13 mouse cellular contexts compared by ENCODE assay signal in the genomic region with DNA sequence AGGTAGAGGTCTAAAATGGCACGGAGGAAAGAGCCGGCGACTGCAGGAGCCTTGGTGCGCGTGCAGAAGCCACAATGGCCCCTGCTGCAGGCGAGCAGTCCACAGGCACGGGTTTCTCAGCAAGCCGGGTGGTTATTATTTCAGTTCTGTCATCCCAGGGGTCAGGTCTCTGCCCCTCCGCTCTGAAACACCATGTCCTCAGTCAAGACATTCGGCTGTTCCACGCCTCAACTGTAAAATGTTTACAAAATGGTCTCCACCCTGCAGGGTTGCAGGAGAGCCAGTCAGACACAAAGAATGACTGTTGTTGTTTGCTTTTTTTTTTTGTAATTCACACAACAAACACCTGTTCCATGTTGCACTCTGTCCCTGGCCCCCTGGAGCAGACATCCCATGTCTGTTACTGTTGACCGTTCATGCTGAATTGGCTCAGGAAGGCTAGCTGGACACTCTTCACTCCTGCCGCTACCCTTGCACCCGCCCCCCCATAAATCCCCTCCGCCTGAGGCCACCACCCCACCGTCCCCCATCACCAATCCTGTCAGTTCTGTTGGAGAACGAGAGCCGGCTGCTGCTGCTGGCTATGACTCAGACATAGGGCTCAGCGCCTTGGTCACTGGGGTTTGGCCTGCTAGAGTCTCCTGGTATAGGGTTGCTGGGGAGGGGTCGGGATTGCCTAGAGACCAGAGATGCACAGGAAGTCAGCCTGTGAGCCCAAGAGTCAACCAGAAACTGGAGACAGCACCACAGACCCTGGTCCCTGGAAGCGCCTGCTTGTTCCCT. TPM values are rescaled to one million over a fixed set of nuclear protein-coding genes. Genes with fewer than 3 reads are reported as not detected.
DNase-seq lines count a peak whose midpoint lies in the region; ATAC-seq lines count a peak whose summit lies in the region.
"Had no signal": no experiment of that assay in that cellular context is flagged by ENCODE, and none has a peak within 500 bp of the region (broad histone marks: within the 10 kb centered on the region; RNA-seq: fewer than 3 reads in every experiment).

No protein-coding gene starts in this region.

- no peaks in the 10 kb centered on the region for H3K27me3 ChIP-seq in embryonic facial prominence, embryonic 11.5 days (ENCODE audit: control insufficient read depth, insufficient read depth, low read length)
- H3K27me3 ChIP-seq in kidney, embryonic 15.5 days: peaks cover 11% of the 10 kb centered on the region; the same call in 1 of the 2 replicates
- 0 out of 2 replicates have a peak, but pooled peaks cover 3% of the 10 kb centered on the region for H3K27me3 ChIP-seq in midbrain, embryonic 15.5 days (replicated peaks)

- H3K4me3 ChIP-seq in embryonic facial prominence, embryonic 11.5 days (ENCODE audit: low read depth, low read length): no peak overlapping the region
- peak overlapping the region; percentile 8; the same call in 1 of the 2 replicates for H3K4me3 ChIP-seq in kidney, embryonic 15.5 days (replicated peaks)
- no peak overlapping the region for H3K4me3 ChIP-seq in midbrain, embryonic 15.5 days
- H3K4me3 ChIP-seq: heart, embryonic 15.5 days; megakaryocyte, embryonic 14.5 days had no signal

- ATAC-seq in embryonic facial prominence, embryonic 11.5 days (replicated peaks; ENCODE audit: insufficient number of reproducible peaks, low FRiP score, low TSS enrichment, low read depth): no peak
- ATAC-seq in kidney, embryonic 15.5 days (replicated peaks; ENCODE audit: low FRiP score): peak; percentile 47
- ATAC-seq in midbrain, embryonic 15.5 days (replicated peaks): no peak
- ATAC-seq: forebrain, embryonic 14.5 days had no signal

- H3K36me3 ChIP-seq in embryonic facial prominence, embryonic 11.5 days (replicated peaks; ENCODE audit: control insufficient read depth, insufficient read depth, low read depth, low read length): no peaks in the 10 kb centered on the region
- no peaks in the 10 kb centered on the region for H3K36me3 ChIP-seq in kidney, embryonic 15.5 days
- H3K36me3 ChIP-seq in midbrain, embryonic 15.5 days (replicated peaks): no peaks in the 10 kb centered on the region
- H3K36me3 ChIP-seq: heart, embryonic 15.5 days had no signal

- peak overlapping the region; percentile 5 for H3K27ac ChIP-seq in embryonic facial prominence, embryonic 11.5 days (replicated peaks; ENCODE audit: low read depth, low read length)
- H3K27ac ChIP-seq in kidney, embryonic 15.5 days: peak overlapping the region; percentile 82
- H3K27ac ChIP-seq in midbrain, embryonic 15.5 days: no peak overlapping the region
- H3K27ac ChIP-seq: heart, embryonic 15.5 days had no signal

- peak; percentile 18 for DNase-seq in kidney, adult 18-20 months
- no peak for DNase-seq in kidney, adult 9 months
- peak; percentile 52 for DNase-seq in embryonic facial prominence, embryonic 11.5 days (ENCODE audit: low spot score)
- DNase-seq in frontal cortex, postnatal 14 days (ENCODE audit: low spot score in 2 of 2): no peak
- no peak for DNase-seq in layer of hippocampus, adult 11-12 months (ENCODE audit: low spot score)
- no peak for DNase-seq in left cerebral cortex, adult 18-20 months (ENCODE audit: low spot score in 2 of 2)
- DNase-seq: cerebellum, adult 11-12 months; right cerebral cortex, postnatal 14 days had no signal

- H3K4me2 ChIP-seq in embryonic facial prominence, embryonic 11.5 days (ENCODE audit: low read depth, low read length): no peak overlapping the region
- peak overlapping the region; percentile 45 for H3K4me2 ChIP-seq in kidney, embryonic 15.5 days
- H3K4me2 ChIP-seq in midbrain, embryonic 15.5 days: 0 out of 2 replicates have a peak overlapping the region, but pooled peaks have one; percentile 7
- H3K4me2 ChIP-seq: heart, embryonic 15.5 days had no signal

- 25% methylated on average over 21 of the region's 21 CpGs for WGBS in embryonic facial prominence, embryonic 11.5 days
- 15% methylated on average over 21 of the region's 21 CpGs for WGBS in kidney, embryonic 15.5 days
- 35% methylated on average over 21 of the region's 21 CpGs for WGBS in midbrain, embryonic 15.5 days

- peak overlapping the region; percentile 29; the same call in 1 of the 2 replicates for H3K9ac ChIP-seq in embryonic facial prominence, embryonic 11.5 days (replicated peaks; ENCODE audit: low read length)
- H3K9ac ChIP-seq in kidney, embryonic 15.5 days: no peak overlapping the region
- H3K9ac ChIP-seq in midbrain, embryonic 15.5 days: no peak overlapping the region
- H3K9ac ChIP-seq: heart, embryonic 15.5 days had no signal

- no peaks in the 10 kb centered on the region for H3K9me3 ChIP-seq in embryonic facial prominence, embryonic 11.5 days (replicated peaks; ENCODE audit: control insufficient read depth, low read length)
- no peaks in the 10 kb centered on the region for H3K9me3 ChIP-seq in kidney, embryonic 15.5 days (replicated peaks)
- no peaks in the 10 kb centered on the region for H3K9me3 ChIP-seq in midbrain, embryonic 15.5 days
- H3K9me3 ChIP-seq: heart, embryonic 15.5 days; megakaryocyte, embryonic 14.5 days had no signal

- H3K4me1 ChIP-seq in embryonic facial prominence, embryonic 11.5 days (ENCODE audit: control insufficient read depth, insufficient read depth, low read length): peaks cover 28% of the 10 kb centered on the region
- H3K4me1 ChIP-seq in kidney, embryonic 15.5 days: peaks cover 87% of the 10 kb centered on the region
- peaks cover 38% of the 10 kb centered on the region for H3K4me1 ChIP-seq in midbrain, embryonic 15.5 days

RNA-seq across cellular contexts. Expression of a gene that starts 33.3 kb away (rescaled TPM):
- 7.5 and 8.1 TPM in 2 replicates for polyA plus RNA-seq in embryonic facial prominence, embryonic 11.5 days (2014; fragmentation: Nextera tagmentation; extraction: Ambion mirVana)
- polyA plus RNA-seq in kidney, embryonic 15.5 days (2015; fragmentation: Nextera tagmentation; extraction: Ambion mirVana): 8.3 and 10.0 TPM in 2 replicates
- polyA plus RNA-seq in midbrain, embryonic 15.5 days (2015; fragmentation: Nextera tagmentation; extraction: Ambion mirVana): 21.2 and 23.4 TPM in 2 replicates
- total RNA-seq in left cerebral cortex, adult 18-20 months (2021): 10 to 100 TPM; 79.8 to 90.8 TPM

Comparison
In these comparisons a context has a peak if more than half of its experiments do, and no peak if none do; other contexts are left out.
1. DNase-seq: peak in kidney, adult 18-20 months (single experiment) and embryonic facial prominence, embryonic 11.5 days (single experiment); none in kidney, adult 9 months (single experiment), frontal cortex, postnatal 14 days (0 of 2), layer of hippocampus, adult 11-12 months (single experiment) and left cerebral cortex, adult 18-20 months (0 of 2).